Mouse (Mus musculus) gastrocnemius, adult 8-10 months (tissue): Measurements from ENCODE around the gene Dupd1. TPM values are rescaled to one million over a fixed set of nuclear protein-coding genes. Genes with fewer than 3 reads are reported as not detected.

ENCODE experiments used
- DNase-seq, 2 experiments: peaks; one replicate each; pipeline ENCODE4 v3.0.0; 2022; ENCODE audit warnings: low spot score in 2 of 2
- total RNA-seq, 4 experiments: library from RNA; stranded (reverse); gene quantifications; 2 replicates each; pipeline ENCODE4 v1.2.4; 2022

Gene Dupd1
- total RNA-seq, 4 experiments from 2014 or later: 23.7 to 47.1 (median 35.0) TPM

DNA sequence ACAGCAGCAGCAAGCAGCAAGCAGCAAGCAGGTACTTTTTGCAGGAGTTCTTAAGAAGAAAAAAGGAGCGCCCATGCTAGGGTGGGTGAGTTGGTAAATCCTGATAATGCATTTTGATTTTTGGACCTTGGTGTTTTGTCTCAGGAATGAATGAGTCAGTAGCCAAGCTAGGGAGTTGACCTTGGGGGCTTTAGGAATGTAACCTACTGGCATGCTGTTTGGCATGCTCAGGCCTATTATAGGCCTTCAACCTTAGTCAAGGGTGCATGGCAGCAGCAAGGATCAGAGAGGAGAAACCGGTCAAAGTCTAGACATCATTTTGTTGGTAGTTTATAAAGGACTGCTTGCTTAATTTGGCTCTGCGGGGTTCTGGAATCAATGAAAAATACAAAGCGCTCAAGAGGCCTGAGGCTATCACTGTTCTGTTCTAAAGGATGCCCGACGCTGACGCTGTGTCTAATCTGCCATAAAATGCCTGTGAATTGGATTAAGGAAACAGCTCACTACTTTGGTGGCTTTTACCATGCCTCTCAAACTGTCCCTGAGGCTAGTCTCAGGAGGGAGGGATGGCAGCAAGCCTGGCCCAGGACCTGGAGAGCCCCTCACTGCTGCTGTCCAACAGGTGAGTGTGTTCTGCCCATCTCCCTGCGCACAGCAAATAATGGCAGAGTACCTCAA, 7.8 kb upstream of the Dupd1 start:
- DNase-seq: no peak

DNA sequence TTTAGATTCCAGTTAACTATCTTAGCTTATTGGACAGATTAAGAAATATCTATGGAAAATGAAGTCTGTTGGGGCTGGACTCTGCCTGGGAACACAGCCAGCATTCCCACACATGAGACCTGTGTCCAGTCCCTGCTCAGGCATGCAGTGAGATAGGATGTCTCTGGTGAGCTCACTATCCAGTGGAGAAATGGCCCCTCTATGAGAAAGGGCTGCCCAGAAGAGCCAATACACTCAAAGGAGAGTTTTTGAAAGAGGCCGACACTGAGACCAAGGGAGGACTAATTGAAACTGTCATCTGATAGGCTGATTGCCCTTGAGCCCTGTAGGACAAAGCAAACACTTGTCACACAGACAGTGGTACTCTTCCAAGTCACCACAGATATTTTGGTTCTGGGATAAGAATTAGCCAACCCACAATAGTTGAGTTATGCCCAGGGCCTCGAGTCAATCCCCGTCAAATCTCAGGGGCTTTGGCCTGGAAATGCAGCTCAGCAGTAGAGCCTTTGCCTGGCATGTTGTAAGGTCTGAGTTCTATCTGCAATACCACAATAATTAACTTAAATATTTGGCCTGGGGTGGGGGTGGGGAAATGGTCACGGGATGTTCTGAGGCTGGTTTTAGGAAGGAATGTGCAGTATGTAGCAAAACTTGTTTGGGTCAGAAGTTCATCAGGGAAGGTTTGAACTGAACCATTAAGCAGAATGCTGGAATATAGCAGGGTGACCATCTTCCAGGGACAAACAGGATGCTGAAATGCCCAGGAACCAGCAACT, 6.2 kb upstream of the Dupd1 start:
- DNase-seq: no peak

DNA sequence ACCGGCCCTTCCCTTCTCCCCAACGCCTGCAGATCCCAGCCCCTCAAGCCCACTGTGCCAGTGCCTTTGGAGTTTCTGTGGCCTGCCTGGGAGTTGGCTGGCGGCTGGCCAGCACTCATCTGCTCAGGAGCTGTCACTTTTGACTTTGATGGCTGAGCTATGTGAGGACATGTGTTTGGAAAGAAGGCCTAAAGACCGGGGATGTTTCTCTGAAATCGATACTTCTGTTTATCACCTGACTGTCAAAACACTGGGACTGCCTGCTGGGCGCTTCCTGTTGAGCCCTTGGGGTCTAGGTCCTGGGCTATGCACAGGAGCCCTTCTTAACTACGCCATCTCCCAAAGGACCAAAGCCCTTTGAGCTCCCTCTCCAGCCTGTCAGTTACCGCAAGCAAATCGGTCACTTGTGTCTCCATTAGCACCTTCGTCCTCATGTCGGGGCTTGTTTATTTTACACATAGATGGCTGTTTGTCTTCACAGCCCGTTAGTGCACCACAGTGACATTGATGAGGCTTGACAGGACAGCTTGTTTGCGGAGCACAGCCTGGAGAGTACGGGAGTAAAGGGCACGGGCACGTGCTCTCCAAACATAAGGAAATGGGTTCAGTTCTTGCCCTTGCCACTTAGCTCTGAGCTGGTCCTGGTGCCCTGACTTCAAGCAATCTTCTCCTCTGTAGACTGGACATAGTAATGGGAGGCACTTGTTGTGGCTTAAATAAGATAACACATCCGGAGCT, 5.4 kb upstream of the Dupd1 start:
- peak in 1 of 2 experiments; percentile 46 for DNase-seq

DNA sequence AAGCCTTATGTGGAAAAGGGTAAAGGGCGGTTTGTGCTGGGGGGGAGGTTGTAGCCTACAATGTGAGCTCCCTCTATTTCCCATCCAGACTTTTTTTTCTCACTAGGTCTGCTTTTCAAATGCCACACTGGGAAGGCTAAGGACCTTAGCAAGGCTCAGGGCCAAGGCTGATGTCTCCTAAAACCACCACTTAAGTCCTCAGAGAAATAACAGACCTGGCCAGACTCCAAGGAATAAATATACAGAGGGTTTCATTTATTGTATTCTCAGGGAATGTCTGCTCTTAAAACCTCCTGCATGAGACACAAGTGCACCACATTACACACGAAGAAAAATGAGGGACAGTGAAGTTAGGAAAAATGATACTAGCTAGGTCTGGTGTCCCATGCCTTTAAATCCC, 3.1 kb downstream of the Dupd1 start:
- DNase-seq: no peak

DNA sequence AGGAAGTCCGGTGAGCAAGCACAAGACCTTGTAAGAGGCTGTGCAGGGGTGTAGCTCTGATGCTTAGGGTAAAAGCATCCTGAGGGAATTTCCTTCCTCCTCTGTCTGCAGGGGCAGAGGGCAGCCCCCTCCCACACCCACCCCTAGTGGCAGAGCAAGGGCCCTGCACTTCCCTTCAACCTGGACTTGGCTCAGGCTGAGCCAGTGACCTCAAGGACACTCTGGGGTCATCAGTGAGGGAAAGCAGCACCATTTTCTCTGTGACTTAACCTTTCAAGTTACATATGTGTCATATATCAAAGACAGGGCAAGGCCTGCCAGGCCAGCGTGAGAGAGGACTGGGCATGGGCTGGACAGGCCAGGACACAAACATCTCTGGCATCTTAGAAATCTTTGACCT, 4.8 kb downstream of the Dupd1 start:
- DNase-seq: no peak

DNA sequence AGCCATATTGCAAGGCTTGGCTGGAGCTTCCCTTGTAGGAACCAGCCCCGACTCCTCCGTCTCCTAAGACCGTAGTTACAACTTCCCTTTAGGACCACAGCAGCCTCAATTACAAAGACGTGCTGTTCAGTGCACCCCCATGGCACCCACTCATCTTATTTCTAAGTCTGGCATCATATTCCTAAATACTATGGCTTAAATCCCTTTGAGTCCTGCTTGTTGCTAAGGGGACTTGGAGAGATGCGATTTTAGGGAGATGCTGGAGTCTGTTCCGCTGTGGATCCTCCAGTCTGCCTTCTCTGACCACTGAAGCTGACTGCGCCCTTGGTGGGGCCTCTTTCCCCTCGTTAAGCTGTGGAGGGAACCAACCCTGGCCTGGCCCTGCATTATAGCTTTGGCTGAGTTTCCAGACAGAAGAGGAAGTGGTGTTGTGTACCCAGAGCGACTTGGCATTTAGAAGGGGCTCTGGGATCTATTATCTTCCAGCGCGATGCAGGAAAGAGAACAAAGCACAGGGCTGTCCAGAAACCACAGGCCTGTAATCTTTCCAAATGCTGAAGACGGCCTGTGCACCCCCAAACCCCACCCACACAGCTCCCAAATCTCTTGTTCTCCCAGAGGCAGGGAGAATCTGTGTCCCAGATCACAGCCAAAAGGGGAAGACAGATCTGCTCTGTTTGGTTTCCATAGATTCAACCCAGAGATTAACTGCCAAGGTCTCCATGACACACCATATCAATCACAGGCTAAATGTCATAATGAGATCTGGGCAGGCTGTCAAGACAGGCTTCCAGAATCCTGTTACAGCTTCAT, 7.4 kb downstream of the Dupd1 start:
- peak in 1 of 2 experiments; percentile 49 for DNase-seq

DNA sequence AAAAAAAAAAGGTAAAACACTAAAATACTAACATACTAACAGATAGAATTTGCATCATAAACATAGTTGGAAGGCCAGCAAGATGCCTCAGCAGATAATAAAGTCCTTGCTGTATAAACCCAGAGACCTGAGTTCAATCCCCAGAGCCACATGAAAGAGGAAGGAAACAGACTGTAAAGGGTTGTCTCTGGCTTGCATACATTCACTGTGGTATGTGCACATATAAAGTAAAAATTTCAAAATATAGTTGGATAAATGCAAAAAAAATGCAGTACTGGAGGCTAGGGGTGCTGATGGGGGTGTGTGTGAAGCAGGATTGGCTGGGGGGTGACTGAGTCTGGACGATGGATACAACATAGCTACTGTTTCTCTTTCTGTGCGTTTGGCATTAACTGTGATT, 8.9 kb downstream of the Dupd1 start:
- no peak for DNase-seq

DNA sequence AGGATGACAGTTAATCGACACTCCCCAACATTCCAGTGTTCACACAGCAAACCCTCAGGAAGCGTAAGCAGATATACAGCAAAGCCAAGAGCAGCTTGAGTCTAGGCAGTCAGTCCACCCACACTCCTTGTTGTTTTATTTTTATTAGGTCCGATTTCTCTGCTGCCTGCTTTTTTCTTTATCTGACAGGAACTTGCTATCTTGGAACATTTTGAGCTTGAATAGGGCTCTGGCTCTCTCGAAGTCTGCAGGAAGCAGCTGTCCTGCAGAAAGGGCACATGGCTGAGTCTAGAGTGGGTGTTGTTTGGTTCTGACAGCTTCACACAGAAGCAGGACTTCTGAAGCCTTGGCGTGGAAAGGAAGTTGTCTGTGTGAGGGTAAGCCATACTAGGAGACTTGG, 11.1 kb downstream of the Dupd1 start:
- no peak for DNase-seq

DNA sequence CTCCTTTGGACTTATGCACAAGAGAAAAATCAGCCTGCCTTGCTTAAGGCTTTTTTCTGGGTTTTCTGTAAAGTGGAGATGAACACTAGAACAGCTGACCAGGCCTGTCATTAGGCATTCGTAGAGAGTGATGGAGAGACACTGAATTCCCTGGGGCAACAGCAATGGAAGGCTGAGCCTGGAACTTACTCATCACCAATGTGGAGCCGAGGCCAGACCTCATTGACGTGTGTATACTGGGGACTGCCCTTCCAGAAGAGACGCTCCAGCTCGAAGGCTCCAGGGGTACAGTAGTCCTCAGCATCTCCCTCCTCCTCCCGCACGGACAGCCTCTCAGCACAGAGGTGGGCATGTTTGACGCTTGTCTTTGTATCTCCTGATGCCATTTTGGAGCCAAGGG, 11.7 kb downstream of the Dupd1 start:
- no peak for DNase-seq

DNA sequence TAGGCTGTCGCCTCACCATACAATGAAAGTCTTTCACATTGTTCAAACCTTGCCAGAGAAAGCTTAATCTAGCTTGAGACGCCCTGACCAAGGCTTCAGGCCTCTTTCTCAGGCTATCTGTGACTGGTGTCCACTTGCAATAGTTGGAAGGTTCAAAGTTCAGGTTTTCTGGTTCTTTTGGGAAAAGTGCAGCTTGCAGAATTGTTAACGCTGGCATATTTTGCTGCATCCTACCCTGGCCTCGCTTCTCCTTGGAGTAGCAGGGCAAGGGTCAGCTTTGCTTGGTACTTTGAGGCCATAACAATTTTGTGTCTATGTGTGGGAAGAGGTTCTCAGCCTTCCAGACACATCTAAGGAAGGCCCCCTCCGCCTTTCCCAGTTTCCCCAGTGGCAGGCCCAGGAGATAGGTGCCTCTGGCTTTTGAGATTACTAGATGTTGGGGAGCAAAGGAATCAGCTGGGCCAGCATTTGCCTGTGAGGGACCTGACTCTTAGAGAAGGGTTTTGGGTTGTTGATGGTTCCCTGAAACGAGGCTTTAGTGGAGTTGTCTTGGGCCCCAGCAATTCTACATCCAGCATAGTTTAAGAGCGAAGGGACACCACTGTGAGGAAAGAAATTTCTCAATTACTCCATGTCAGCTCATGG, 18.1 kb downstream of the Dupd1 start:
- no peak for DNase-seq

DNA sequence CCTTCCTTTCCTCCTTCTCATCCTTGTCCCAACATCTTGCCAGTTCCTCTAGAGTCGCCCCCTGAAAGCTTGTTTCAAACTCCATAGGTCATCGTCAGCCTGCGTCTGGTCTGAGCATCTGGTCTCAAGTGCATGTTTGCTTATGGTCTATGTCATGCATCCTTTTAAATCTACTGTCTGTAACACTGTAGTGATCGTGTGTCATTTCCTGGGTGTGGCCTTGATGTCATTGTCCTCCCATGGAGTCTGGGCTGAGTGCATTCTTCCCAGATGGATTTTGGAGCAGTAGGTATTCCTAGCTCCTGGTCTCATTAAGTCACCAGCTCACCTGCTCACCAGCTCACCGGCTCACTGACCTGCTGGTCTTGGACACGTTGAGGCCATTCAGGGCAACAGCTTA, 19.4 kb downstream of the Dupd1 start:
- no peak for DNase-seq

DNA sequence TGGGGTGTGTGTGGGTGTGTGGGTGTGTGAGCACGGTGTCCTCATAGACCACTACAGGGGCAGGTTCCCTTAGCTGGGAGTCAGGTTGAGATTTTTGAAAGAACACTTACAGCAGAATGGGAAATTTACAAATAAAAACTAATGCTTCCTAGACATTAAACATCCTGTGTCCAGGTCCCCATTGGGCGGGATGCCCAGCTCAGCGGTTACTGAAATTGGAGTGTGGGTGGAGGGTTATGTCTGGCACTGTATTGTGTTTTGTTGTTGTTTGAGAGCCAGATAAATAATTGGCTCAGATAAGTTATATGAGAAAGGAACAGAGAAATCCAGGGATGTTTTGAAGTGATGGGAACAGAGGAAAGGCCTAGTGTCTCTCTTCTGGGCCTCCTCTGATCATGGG, 23.3 kb downstream of the Dupd1 start:
- no peak for DNase-seq

DNA sequence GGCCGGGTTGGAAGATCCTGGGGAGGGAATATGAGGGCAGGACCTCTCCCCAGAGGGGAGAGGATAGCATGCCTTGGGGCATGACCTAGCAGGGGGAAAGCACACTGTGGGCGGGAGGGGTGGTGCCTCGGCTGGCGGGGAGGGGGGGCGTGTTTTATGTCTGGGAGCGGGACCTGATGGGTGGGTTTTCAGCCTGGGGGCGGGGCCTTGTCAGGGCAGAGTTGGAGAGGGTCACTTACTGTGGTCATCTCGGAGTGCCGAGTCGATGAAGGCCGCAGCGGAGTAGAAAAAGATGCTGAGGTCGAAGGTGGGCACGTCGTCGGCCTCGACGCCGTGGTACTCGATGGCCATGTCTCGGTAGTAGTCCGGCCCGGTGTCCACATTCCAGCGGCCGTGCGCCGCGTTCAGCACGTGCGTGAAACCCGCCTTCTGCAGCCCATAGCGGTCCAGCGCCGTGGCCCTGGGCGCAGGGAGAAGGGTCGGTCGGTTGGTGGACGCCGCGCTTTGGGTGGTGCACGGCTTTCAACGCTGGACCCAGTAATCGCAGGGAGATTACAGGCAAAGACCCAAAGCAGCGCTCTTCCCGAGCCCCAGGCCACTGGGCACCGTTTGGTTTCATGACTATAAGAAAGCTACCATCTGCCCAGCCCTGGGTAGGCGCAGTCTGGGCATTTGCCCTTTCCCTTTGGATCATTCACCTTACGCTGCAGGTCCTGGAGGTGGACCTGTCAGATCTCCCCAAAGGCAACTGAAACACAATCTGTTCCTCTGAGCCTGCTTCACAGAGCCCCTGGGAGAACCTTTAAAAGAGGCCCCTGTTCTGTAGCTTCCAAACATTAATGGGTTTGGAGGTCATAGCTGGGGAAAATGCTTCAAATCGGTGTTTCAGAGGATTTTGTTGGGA, 27.7 kb downstream of the Dupd1 start:
- no peak for DNase-seq

DNA sequence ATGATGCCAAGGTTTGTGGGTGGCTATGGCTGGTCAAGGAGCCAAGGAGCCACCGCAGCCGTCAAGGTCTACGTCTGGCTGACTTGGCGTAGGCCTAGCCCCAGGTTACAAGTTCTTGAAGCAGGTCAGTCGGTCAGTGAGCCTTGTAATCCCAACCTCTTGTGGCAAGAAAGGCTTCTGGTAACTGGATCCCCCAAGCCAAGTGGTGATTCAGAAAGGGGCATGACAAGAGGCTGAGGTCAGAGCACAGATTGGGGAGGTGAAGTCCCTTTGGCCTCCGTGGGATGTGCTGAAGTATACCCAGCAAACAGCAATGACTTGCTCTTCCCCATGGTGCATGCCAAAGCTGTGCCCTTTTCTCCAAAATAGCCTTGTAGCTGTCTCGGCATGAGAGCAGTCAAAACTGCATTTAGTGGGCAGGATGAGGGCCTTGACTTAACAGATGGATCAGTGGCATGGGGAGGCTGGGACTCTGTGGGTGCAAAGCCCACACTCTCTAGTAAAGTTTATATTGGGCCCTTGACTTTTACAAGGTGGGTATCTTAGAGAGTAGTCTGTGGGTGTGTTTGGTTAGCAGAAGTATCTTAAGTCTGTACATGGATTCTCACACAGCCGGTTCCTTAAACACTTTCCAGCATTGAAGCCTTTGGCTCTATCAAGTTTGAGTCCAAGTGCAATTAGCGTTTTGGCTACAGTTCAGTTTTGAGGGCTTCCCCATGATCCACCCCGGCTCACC, 28.8 kb downstream of the Dupd1 start:
- peak; percentile 57 to 64 for DNase-seq

DNA sequence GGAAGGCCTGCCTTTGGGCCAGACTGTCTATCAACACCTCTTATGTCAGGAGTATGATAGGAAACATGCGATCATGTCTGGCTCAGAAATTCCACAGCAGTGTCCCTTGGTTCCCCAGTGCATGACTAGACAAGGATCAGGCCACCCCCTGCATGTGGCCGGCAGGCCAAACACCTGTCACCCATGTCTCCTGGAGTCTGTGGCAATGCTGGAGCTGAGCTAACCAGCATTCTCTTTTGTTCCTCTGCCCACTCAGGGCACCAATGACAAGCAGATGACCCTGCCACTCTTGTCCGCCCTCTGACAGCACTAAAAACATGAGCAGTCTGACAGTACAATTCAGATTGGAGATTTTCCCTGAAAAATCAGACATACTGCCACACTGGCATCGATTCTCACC, 30.5 kb downstream of the Dupd1 start:
- DNase-seq: no peak

DNA sequence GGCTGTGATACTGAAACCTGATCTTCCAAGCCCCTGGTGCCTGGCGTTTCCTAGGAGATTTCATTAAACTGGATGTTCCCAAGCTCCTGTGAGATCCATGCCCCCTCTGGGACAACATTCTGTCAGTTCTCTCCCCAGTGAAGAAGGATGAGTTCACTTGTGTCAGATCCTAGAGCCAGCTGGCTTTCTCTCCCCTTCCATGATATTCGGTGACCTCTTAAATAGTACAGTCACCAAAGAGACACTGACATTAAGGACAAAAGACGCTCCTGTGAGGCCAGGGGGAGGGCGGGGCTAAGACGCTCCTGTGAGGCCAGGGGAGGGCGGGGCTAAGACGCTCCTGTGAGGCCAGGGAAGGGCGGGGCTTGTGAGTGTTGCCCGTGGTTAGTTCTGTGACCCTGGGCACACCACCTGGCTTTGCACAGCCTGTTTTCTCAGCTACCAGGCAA, 31.7 kb downstream of the Dupd1 start:
- DNase-seq: no peak

DNA sequence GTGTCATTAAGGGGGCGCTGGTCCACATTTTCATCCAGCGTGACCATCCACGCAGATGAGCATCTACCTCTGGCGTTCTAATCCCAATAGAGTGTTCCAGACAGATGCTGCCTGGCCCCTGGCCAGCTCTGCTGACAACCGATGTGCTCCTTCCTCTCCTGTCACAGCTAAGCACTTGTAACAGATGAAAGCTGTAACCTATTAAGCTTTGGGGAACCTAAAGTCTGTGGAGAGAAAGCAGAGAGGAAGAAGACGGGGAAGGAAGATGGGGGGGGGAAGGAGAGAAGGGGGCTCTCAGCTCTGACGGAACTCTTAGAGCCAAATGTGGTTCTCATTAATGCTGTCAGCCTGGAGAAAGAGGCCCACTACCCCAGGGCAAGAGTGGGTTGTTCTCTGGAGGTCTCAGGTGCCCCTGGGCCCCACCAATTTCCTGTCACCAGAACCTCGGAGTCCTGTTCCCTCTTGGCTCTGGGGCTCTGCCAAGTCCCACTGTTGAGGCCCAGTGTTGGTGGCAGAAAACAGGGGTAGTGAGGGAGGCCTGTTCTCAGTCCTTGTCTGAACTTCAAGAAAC, 34.7 kb downstream of the Dupd1 start:
- DNase-seq: no peak

DNA sequence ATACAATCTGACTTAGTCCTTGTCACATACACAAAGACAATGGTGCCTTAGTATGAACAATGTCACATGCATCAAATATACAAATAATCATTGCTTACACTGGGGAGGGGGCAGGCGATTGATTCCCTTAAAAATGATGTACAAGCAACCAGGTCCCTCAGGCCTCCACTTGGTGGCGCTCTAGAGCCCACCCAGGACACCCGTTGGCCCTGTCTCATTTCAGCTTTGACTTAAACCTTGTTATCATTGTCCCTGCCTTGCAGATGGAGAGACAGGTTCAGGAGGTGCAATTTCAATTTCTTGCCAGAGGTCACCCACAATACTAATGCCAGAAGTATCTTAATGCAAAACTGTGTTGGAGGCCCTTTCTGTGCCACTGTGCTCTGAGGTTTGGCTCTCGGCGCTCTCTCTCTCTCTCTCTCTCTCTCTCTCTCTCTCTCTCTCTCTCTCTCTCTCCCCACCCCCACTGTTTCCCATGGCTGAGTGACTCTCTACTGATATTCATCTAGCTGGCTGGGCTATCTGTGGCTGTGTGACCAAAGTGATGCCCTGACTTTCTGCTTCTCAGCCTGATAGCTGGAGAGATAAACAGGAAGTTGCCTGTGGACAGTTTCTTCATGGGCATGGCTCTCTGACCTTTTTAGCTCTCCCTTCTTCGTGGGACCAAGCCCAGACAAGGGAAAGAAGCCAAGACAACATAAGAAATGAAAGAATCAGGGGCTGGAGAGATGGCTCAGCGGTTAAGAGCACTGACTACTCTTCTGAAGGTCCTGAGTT, 35.7 kb downstream of the Dupd1 start:
- DNase-seq: peak; percentile 32 to 35
